Mouse (Mus musculus) midbrain, embryonic 14.5 days (tissue): ENCODE data around the gene Pcdh15. TPM values are rescaled to one million over a fixed set of nuclear protein-coding genes. Genes with fewer than 3 reads are reported as not detected.

Experiments
- ATAC-seq: fragments of 200-750 bp; cut with Nextera tagmentation; 2 replicates; pipeline ENCODE4 v1.8.0; 2017; ENCODE audit warnings: moderate number of reproducible peaks, moderate library complexity; ENCODE audit not compliant: low FRiP score, low TSS enrichment
- DNase-seq: peaks from one replicate; pipeline ENCODE4 v3.0.0-alpha.2; 2015
- H3K27ac ChIP-seq: fragments of 300-500 bp; sonication (generic); replicated peaks from 2 replicates; pipeline ENCODE4 v1.5.1; 2014; ENCODE audit warnings: mild to moderate bottlenecking, low read depth, low read length, moderate library complexity
- H3K27me3 ChIP-seq: fragments of 300-500 bp; sonication (generic); 2 replicates; pipeline ENCODE4 v1.6.1; 2014; ENCODE audit warnings: low read length, control low read depth, mixed read lengths; ENCODE audit not compliant: control insufficient read depth, insufficient read depth
- H3K36me3 ChIP-seq: fragments of 300-500 bp; sonication (generic); 2 replicates; pipeline ENCODE4 v1.6.1; 2014; ENCODE audit warnings: low read length, control low read depth; ENCODE audit not compliant: control insufficient read depth, insufficient read depth
- H3K4me1 ChIP-seq: fragments of 300-500 bp; sonication (generic); 2 replicates; pipeline ENCODE4 v1.6.1; 2014; ENCODE audit warnings: mild to moderate bottlenecking, antibody characterized with exemption, low read length, control low read depth; ENCODE audit not compliant: control insufficient read depth, insufficient read depth
- H3K4me2 ChIP-seq: fragments of 300-500 bp; sonication (generic); 2 replicates; pipeline ENCODE4 v1.6.1; 2014; ENCODE audit warnings: mild to moderate bottlenecking, low read length, moderate library complexity
- H3K4me3 ChIP-seq: fragments of 300-500 bp; sonication (generic); replicated peaks from 2 replicates; pipeline ENCODE4 v1.5.1; 2014; ENCODE audit warnings: low read depth, low read length
- H3K9ac ChIP-seq: fragments of 300-500 bp; sonication (generic); replicated peaks from 2 replicates; pipeline ENCODE4 v1.6.1; 2014; ENCODE audit warnings: mild to moderate bottlenecking, low read length, moderate library complexity
- H3K9me3 ChIP-seq: fragments of 300-500 bp; sonication (generic); 2 replicates; pipeline ENCODE4 v1.6.1; 2016; ENCODE audit warnings: low read length, control low read depth, mixed read lengths; ENCODE audit not compliant: control insufficient read depth
- WGBS: fragments of 180-500 bp; shearing (Covaris S2); extraction: QIAGEN DNeasy Blood & Tissue Kit; methylation state at CpG from one replicate; pipeline ENCODE4 v1.1.7; 2014; 5-methylcytosine and 5-hydroxymethylcytosine counted together
- polyA plus RNA-seq: library from polyadenylated mRNA; unstranded; fragments of >200 nt; fragmentation: Nextera tagmentation; extraction: Ambion mirVana; gene quantifications from 2 replicates; pipeline ENCODE4 v1.2.1, GENCODE M21; 2014

Pcdh15 gene
- polyA plus RNA-seq, 1 experiment from 2014 or later: 10.4 TPM

- H3K4me3 ChIP-seq: no peak overlapping the region
- no peaks in the 10 kb centered on the region for H3K4me1 ChIP-seq
- H3K27ac ChIP-seq: no peak overlapping the region
- DNase-seq (no peak), ATAC-seq (no peak)
- no peak overlapping the region for H3K9ac ChIP-seq
- no peaks in the 10 kb centered on the region for H3K36me3 ChIP-seq
- H3K9me3 ChIP-seq: no peaks in the 10 kb centered on the region
- no peaks in the 10 kb centered on the region for H3K27me3 ChIP-seq
- H3K4me2 ChIP-seq: no peak overlapping the region
- WGBS: 93% methylated on average over 5 of the region's 5 CpGs
These were observed 475.7 kb downstream of the Pcdh15 start for GRCm38 (mm10) chr10:73574711-73575297.

GRCm38 (mm10) chr10:73667501-73667900 is 568.4 kb downstream of the Pcdh15 start:
- Histone ChIP-seq H3K4me2 (no peak overlapping the region), H3K9me3 (no peaks in the 10 kb centered on the region), H3K4me3 (no peak overlapping the region), H3K4me1 (no peaks in the 10 kb centered on the region), H3K27me3 (no peaks in the 10 kb centered on the region), H3K36me3 (no peaks in the 10 kb centered on the region), H3K27ac (no peak overlapping the region), H3K9ac (no peak overlapping the region)
- DNase-seq (no peak), ATAC-seq (no peak)
- whole genome bisulfite sequencing: 75% methylated on average over 1 of the region's 1 CpGs

GRCm38 (mm10) chr10:73700519-73701286 is 601.6 kb downstream of the Pcdh15 start:
- Histone ChIP-seq H3K36me3 (no peaks in the 10 kb centered on the region), H3K4me3 (no peak overlapping the region), H3K27me3 (no peaks in the 10 kb centered on the region), H3K4me1 (peaks cover 4% of the 10 kb centered on the region), H3K9ac (no peak overlapping the region), H3K4me2 (no peak overlapping the region), H3K27ac (no peak overlapping the region), H3K9me3 (no peaks in the 10 kb centered on the region)
- WGBS: 26% methylated on average over 5 of the region's 5 CpGs
- DNase-seq (peak; percentile 20), ATAC-seq (no peak)

- no peaks in the 10 kb centered on the region for H3K27me3 ChIP-seq
- no peaks in the 10 kb centered on the region for H3K36me3 ChIP-seq
- DNase-seq (no peak), ATAC-seq (no peak)
- 88% methylated on average over 7 of the region's 7 CpGs for WGBS
- no peaks in the 10 kb centered on the region for H3K4me1 ChIP-seq
- no peak overlapping the region for H3K9ac ChIP-seq
- H3K4me3 ChIP-seq: no peak overlapping the region
- H3K9me3 ChIP-seq: no peaks in the 10 kb centered on the region
- no peak overlapping the region for H3K27ac ChIP-seq
- H3K4me2 ChIP-seq: no peak overlapping the region
These were observed 626.6 kb downstream of the Pcdh15 start for GRCm38 (mm10) chr10:73725566-73726240.

GRCm38 (mm10) chr10:73733246-73733645 is 634.1 kb downstream of the Pcdh15 start:
- ATAC-seq: no peak

GRCm38 (mm10) chr10:73749021-73749420 is 649.9 kb downstream of the Pcdh15 start:
- no peak for ATAC-seq
- peak; percentile 7 for DNase-seq
- H3K4me1 ChIP-seq: no peaks in the 10 kb centered on the region

More at GRCm38 (mm10) chr10:73733246-73733645, 634.1 kb downstream of the Pcdh15 start:
- Histone ChIP-seq H3K36me3 (no peaks in the 10 kb centered on the region), H3K27ac (no peak overlapping the region), H3K4me2 (no peak overlapping the region), H3K27me3 (no peaks in the 10 kb centered on the region), H3K4me3 (no peak overlapping the region), H3K4me1 (no peaks in the 10 kb centered on the region), H3K9me3 (no peaks in the 10 kb centered on the region), H3K9ac (no peak overlapping the region)
- no peak for DNase-seq
- 92% methylated on average over 7 of the region's 7 CpGs for WGBS

GRCm38 (mm10) chr10:73753876-73754275 is 654.7 kb downstream of the Pcdh15 start:
- no peak overlapping the region for H3K9ac ChIP-seq
- DNase-seq: no peak
- no peak overlapping the region for H3K4me2 ChIP-seq
- no peak overlapping the region for H3K27ac ChIP-seq
- no peak overlapping the region for H3K4me3 ChIP-seq
- no peaks in the 10 kb centered on the region for H3K36me3 ChIP-seq
- H3K9me3 ChIP-seq: no peaks in the 10 kb centered on the region
- H3K27me3 ChIP-seq: no peaks in the 10 kb centered on the region
- no peak for ATAC-seq
- H3K4me1 ChIP-seq: no peaks in the 10 kb centered on the region
- WGBS: 61% methylated on average over 3 of the region's 3 CpGs

More at GRCm38 (mm10) chr10:73749021-73749420, 649.9 kb downstream of the Pcdh15 start:
- no peak overlapping the region for H3K4me2 ChIP-seq
- H3K9ac ChIP-seq: no peak overlapping the region
- no peak overlapping the region for H3K4me3 ChIP-seq
- no peak overlapping the region for H3K27ac ChIP-seq
- no peaks in the 10 kb centered on the region for H3K9me3 ChIP-seq
- H3K27me3 ChIP-seq: no peaks in the 10 kb centered on the region
- no peaks in the 10 kb centered on the region for H3K36me3 ChIP-seq
- WGBS: 25% methylated on average over 2 of the region's 2 CpGs

- H3K4me3 ChIP-seq: no peak overlapping the region
- H3K4me1 ChIP-seq: no peaks in the 10 kb centered on the region
- no peak for ATAC-seq
- H3K27me3 ChIP-seq: no peaks in the 10 kb centered on the region
- H3K36me3 ChIP-seq: no peaks in the 10 kb centered on the region
- 53% methylated on average over 4 of the region's 4 CpGs for WGBS
- peak; percentile 17 for DNase-seq
- no peak overlapping the region for H3K4me2 ChIP-seq
- no peak overlapping the region for H3K27ac ChIP-seq
- no peaks in the 10 kb centered on the region for H3K9me3 ChIP-seq
- no peak overlapping the region for H3K9ac ChIP-seq
These were observed 683.8 kb downstream of the Pcdh15 start for GRCm38 (mm10) chr10:73782945-73783344.
